Mouse (Mus musculus): ENCODE data around the gene Slc18a2.
A peak's percentile ranks its signal among the peaks of the same experiment; 100 is the strongest.

The Slc18a2 gene

DNA sequence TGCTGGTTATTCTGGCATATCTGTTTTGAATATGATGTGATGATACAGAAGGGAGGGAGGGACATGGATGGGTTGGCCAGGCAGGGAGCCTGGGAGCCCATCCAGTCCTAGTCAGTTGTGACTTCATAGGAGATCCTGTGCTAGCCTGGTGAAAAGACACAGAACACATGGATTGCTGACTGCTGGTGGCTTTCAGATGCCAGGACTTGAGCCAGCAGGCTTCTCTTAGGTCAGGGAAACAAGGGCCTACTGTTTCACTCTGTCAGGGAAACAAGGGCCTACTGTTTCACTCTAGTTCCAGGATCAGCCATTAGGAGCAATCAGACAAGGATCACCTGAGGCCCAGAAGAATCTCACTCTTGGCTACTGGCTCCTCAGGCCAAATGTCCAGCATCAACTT is 20.1 kb downstream of the Slc18a2 start:
- DNase-seq: no peak

GRCm38 (mm10) chr19:59282001-59282400 is 21.3 kb downstream of the Slc18a2 start:
- DNase-seq: no peak

DNA sequence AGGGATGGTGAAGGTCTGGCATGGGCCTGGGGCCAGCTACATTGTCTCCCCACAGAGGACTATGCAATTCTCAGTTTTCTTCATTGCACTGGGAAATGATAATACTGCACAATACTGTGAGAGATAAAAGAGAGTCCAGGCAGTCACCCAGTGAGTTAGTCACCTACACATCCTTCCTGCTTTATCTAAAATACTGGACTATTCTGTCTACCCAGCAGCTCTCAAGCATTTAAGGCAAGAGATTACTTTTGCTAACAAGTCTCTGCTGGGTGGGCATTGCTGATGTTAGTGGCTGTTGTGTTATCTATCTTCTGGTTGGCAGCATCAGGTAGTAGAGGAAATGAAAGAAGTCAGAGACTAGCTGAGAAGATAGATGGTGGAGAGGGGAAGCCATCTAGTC is 28.3 kb downstream of the Slc18a2 start:
- no peak for DNase-seq

GRCm38 (mm10) chr19:59289811-59290210 is 29.1 kb downstream of the Slc18a2 start:
- no peak for DNase-seq

GRCm38 (mm10) chr19:59292183-59292839 is 31.6 kb downstream of the Slc18a2 start:
- no peak for DNase-seq

DNA sequence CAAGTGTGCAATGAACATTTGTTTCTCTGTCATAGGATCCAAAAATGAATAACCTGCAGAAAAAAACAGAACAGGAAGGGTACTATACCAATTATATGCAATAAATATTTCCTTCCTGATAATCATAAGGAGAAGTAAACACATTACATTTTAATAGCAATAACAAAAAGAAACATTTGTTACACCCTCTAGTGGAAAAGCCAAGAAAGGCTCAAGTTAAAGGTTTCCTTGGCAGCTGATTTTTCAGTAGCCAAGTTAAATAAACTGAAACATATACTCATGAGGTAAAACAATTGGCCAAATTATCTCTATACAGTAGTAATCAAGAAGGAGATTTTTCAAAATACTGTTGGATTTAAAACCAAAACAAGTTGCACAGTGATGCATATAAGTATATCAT is 54.6 kb downstream of the Slc18a2 start:
- no peak for DNase-seq

- DNase-seq: no peak
These were observed 55.9 kb downstream of the Slc18a2 start for GRCm38 (mm10) chr19:59316571-59316970.

DNA sequence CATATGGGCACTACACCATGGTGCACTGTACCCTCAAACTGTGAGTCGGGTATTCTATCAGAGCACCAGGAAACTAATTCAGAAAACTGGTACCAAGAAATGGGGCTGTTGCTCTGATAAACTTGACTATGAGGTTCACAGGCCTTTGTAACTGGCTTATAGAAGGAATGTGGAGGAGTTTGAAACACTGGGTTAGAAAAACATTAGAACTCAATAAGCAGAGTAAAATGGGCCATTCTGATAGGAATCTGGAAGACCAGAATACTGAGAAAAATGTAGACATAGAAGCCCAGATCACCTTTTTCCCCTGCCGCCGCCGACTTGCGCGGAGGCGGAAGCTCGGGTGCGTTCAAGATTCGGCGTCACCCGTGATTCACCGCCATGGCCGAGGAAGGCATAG is 61.3 kb downstream of the Slc18a2 start, which contains the start of gene Rps12-ps3:
Rps12-ps3 (plus strand) TSS at position 301 of the 400 bp plus-strand sequence.
- no peak for DNase-seq

DNA sequence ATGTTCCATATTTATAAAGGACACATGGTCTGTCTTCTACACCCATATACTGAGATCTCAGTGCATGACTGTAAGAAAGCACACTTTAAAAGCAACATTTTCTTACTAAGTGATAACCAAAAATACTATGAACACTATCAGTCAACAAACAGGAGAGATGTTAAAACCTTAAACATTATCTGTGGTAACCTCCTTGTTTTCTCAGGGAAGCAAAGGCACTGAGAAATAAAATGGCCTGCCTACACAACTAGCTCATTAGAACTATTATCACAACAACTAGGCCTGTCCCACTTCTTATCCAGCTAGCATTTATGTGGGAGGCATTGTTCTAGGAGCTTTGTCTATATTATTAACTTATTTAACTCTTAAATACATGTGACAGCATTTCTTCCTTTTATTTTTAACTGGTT is 70.1 kb downstream of the Slc18a2 start:
- DNase-seq: no peak

- DNase-seq: no peak
These were observed 76.0 kb downstream of the Slc18a2 start for GRCm38 (mm10) chr19:59336655-59337054.

- DNase-seq: no peak
These were observed 77.4 kb downstream of the Slc18a2 start for GRCm38 (mm10) chr19:59337872-59338681.

- no peak for DNase-seq
These were observed 79.2 kb downstream of the Slc18a2 start for GRCm38 (mm10) chr19:59339908-59340307.

DNA sequence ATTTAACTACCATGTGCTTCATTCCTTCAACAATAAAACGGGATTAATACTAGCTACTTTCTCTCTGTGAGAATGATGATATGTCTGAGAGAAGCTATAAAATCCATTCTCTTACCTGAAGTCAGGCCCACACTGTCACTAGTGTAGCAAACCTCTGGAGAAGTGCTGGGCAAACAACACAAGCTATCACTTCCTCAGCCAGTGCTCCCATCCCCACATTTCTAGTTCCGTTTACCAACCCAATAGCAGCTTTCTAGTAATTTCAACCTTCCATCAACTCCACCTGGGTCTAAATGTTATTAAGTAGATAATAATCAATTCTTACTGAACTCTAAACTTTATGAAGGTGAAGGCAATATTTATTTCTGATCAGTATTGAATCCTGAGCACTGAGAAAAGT is 82.3 kb downstream of the Slc18a2 start:
- DNase-seq: no peak

DNA sequence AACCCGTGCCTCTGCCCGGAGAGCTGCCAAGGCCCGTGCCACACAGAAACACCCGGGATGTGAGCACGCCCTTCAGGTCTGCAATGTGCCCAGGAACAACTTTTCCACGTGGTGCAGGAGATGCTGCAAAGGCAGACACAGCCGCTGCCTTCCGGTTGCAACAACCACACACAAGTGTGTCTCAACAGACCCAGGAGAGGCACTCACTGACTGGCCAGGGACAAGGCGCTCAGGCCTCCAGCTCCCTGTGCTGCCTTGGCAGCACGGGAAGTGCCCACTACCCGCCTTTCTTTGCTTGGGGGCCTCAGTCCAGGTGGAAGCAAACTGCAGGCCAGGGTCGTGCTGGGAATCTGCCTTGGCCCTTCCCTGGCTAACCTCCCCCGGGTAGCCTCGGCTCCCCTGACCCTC is 83.6 kb downstream of the Slc18a2 start:
- peak; percentile 52 for DNase-seq

GRCm38 (mm10) chr19:59345081-59345657 is 84.5 kb downstream of the Slc18a2 start:
- peak; percentile 70 for DNase-seq

Data from cerebellum, adult 9-11 months (tissue).